Mouse (Mus musculus): ENCODE data around the gene Cox20. TPM values are rescaled to one million over a fixed set of nuclear protein-coding genes. Genes with fewer than 3 reads are reported as not detected.
A peak's percentile ranks its signal among the peaks of the same experiment; 100 is the strongest.
"Not testable (repeated sequence)": the region's sequence is repeated elsewhere in the genome, so short reads cannot be mapped to it uniquely, and the experiment has no call there.

Cox20 gene
- total RNA-seq, 2 experiments from 2014 or later, result 78.7 to 88.8 TPM

GRCm38 (mm10) chr1:178320038-178320722 is 1.2 kb downstream of the Cox20 start:
- no peak for DNase-seq

GRCm38 (mm10) chr1:178320723-178321590 is 2.0 kb downstream of the Cox20 start:
- DNase-seq, result no peak

- DNase-seq, result no peak
Measured at GRCm38 (mm10) chr1:178321730-178322357, 2.9 kb downstream of the Cox20 start.

GRCm38 (mm10) chr1:178323235-178323634 is 4.3 kb downstream of the Cox20 start:
- no peak for DNase-seq

DNA sequence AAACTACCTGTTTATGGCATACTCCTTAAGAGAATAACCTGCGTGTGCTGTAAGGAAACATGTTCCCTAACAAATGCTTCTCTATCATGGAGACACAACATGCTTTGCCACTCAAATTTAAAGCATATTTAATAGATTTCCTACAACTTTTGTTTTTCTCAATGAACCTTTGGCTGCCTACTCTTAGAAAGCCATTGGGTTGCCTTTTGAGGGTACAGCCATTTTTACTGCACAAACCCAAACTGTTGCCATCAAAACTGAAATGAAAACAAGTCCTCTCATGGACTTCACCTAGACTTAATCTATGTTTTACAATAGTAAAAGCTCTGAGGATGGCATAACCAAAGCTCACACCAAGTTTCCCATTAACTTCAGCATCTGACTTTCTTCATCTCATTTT is 5.6 kb downstream of the Cox20 start:
- DNase-seq, result no peak

DNA sequence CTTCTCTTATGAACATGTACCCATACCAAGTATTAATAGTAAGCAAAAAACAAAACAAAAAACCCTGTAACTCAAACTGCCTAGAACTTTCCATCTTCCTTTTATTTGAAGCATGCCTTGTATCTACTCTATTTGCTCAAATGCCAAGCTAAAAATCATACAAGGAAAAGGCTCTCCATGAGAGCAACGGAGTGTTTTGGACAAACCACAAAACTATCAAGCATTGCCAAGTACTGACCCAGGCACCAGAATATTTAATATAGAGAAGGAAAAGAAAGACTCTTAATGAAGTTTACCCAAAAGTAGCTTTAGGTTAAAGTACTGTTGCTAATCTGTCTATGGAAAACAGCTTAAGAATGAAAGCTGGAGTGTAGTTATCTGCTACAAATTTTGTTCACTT is 7.4 kb downstream of the Cox20 start:
- DNase-seq, result no peak

DNA sequence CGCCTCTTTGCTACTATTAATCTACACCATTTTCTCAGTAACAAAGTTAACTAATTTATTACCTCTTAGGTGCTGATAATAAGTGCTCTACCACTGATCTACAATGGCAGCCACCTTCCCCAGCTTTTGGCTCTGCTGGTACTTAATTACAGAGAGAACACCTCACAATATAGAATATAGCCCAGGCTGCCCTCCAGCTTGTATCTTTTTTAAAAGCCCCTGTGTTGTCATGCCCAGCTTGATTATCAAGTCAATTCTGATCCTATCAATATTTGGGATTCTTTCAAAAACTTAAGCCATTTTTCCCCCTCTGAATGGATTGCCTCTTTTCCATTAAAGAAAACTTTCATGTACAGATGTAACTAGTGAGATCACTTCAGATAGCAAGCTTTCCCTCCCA is 8.0 kb downstream of the Cox20 start:
- no peak for DNase-seq

- DNase-seq, result no peak
Measured at GRCm38 (mm10) chr1:178329017-178329416, 10.1 kb downstream of the Cox20 start.

DNA sequence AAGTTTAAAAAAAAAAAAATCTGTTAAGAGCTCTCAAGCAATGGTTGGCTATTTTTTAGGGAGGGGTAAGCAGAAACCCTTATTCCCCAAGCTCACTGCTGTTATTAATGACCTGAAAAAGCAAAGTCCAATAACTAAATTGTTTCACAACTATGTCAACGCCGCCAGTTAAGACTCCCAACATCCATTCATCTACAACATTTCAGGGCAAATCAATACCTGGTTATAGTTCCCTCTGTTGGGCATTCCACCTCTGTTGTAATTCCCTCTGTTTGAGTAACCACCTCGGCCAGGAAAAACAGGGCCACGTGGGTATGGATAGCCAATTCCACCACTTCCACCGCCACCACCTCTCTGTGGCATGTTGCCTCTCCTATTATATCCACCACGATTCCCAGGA is 11.0 kb downstream of the Cox20 start:
- peak; percentile 44 for DNase-seq

DNA sequence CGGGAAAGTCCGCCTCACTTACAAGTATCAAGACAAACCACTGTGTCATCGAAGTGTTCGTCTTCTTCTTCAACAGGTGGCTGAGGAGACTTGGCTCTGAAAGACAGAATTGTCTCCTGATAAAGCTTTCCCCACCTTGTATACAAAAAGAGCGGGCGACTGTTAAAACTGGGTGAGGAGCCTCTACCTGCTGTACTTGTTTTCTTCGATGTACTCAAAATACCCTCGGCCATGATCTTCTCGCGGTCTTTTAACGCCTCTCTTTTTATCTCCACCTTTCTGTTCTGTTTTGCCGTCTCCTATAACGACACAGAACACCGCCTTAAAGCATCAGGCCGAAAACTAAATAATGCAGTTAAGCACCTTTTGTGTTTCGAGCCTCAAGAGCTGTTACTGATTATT is 16.9 kb downstream of the Cox20 start:
- DNase-seq, result no peak

DNA sequence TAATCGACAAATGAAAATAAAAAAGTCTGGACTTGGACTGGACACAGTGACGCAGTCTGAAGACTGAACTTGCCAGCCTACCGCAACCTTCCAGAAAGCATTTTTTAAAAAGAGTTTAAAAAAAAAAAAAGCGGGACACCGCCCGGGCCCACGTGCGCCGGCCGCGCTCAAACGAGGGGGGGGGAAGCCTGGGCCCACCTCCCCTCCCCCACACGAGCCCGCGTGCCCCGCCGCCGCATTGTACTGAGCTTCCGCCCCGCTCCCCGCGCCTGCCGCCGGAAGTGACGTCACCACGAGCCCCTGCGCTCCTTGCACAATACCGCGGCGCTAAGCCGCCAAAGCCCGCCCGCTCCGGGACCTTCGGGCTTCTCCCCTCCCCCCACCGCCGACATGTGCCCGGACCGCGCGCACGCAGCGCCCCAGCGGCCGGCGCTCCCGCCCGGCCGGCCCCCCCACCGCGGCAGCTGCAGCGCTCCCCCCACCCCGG is 17.4 kb downstream of the Cox20 start:
- DNase-seq, result peak; percentile 97

- DNase-seq, result no peak
Measured at GRCm38 (mm10) chr1:178336777-178337481, 18.0 kb downstream of the Cox20 start.

GRCm38 (mm10) chr1:178337551-178338317 is 18.8 kb downstream of the Cox20 start, which contains the start of gene Hnrnpu:
Hnrnpu (minus strand) TSS chr1:178337797.
- peak; percentile 99 for DNase-seq

- peak; percentile 41 for DNase-seq
Measured at GRCm38 (mm10) chr1:178338318-178338641, 19.4 kb downstream of the Cox20 start.

DNA sequence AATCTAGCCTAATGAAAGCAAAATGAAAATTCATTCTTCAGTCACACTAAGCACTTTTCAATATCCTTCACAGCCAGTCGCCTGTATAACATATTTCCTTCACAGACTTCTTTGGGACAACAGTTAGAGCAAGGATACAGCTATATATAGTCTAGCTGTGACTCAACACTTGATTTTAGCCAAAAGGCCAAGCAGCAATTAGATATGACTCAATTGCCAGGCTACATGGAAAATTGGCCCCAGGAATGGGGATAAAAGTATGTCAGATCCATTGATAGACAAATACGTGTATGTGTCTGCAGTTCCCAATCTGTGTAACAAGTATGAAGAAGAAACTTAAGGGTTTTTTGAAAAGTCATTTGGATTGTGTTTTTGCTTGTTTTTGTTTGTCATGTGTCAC is 21.3 kb downstream of the Cox20 start:
- no peak for DNase-seq

DNA sequence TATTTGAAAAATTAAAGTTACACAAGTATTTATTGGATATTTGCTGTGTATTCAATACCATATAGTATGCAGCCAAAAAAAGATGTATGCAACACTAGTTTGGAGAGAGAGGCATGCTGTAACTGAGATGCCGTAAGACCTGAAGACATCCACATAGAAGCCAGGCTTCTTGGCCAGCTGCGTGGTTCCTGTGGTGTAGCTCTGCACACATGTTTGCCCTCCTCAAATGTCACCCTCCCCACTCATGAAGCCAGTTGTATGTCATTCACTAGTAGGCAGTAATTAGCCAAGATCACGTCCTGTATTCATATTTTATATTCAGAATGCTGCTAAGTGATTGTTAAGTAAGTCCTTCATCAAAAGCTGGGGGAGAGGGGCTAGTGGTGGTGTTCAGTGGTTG is 22.5 kb downstream of the Cox20 start:
- no peak for DNase-seq

- no peak for DNase-seq
Measured at GRCm38 (mm10) chr1:178342063-178342462, 23.1 kb downstream of the Cox20 start.

DNA sequence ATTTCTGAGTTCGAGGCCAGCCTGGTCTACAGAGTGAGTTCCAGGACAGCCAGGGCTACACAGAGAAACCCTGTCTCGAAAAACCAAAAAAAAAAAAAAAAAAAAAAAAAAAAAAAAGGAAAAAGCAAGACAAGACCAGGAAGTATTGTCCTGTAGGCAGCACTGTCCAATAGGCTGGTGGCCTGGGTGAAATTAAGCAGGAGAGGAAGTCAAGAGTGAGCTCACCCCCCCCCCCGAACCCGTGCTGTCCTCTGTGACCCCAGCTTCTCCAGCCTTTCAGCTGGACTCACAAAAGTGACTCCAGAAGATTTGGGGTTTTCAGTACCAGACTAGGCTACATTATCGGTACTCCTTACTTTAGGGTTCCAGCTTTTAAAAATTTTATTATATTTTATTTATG is 23.7 kb downstream of the Cox20 start:
- no peak for DNase-seq

GRCm38 (mm10) chr1:178344071-178344805 is 25.3 kb downstream of the Cox20 start:
- DNase-seq, result not testable (repeated sequence)

DNA sequence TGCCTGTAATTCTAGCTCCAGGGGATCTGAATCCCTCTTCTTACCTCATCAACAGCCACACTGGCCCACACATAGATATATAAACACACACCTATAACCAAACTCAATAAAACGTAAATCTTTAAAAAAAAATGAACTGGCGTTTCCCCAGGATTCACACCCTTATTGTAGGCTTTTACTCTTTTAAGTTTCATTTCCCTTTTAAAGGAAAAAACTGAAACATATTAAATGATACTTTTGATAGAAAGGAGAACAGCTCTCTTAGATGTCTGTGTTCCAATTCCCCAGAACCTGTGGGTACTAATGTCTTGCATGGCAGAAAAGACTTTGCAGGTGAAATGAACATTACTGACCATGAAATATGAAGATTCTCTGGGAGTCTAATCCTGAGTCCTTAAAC is 31.9 kb downstream of the Cox20 start:
- no peak for DNase-seq

GRCm38 (mm10) chr1:178351643-178352042 is 32.7 kb downstream of the Cox20 start:
- DNase-seq, result no peak

Data from adrenal gland, postnatal 10 days (tissue).